Mouse (Mus musculus): Measurements from ENCODE around the gene Tmem150b. TPM values are rescaled to one million over a fixed set of nuclear protein-coding genes. Genes with fewer than 3 reads are reported as not detected.
A peak's percentile ranks its signal among the peaks of the same experiment; 100 is the strongest.

Gene Tmem150b
- polyA plus RNA-seq (2014; fragmentation: Nextera tagmentation; extraction: Ambion mirVana): 0.12 TPM in 1 of 2 replicates, not detected in the other

GRCm38 (mm10) chr7:4725169-4725568, at the start of gene Tmem150b:
TSS of gene Tmem150b (minus strand) at chr7:4725249.
- H3K9ac ChIP-seq (ENCODE audit: low read length): no peak within 1 kb of the TSS
- H3K27ac ChIP-seq (ENCODE audit: low read depth, low read length): no peak within 1 kb of the TSS
- no peaks in the 10 kb centered on the region for H3K27me3 ChIP-seq (replicated peaks; ENCODE audit: control insufficient read depth, insufficient read depth, low read length)
- WGBS: 85% methylated on average over 7 of the region's 7 CpGs
- no peaks in the 10 kb centered on the region for H3K4me1 ChIP-seq (ENCODE audit: control insufficient read depth, insufficient read depth, low read length)
- no peaks in the 10 kb centered on the region for H3K9me3 ChIP-seq (replicated peaks; ENCODE audit: control insufficient read depth, low read length)
- H3K4me3 ChIP-seq (ENCODE audit: low read depth, low read length): no peak within 1 kb of the TSS
- no peak within 1 kb of the TSS for H3K4me2 ChIP-seq (ENCODE audit: low read length)
- no peak for ATAC-seq
- H3K36me3 ChIP-seq (ENCODE audit: control insufficient read depth, insufficient read depth, low read length): no peaks in the 10 kb centered on the region
- DNase-seq (ENCODE audit: low spot score): no peak

- no peak for ATAC-seq
- 85% methylated on average over 3 of the region's 5 CpGs for WGBS
Measured at GRCm38 (mm10) chr7:4771202-4771601, 46.2 kb upstream of the Tmem150b start, which contains the start of gene Fam71e2. TSS of gene Fam71e2 (minus strand) at chr7:4771302.

GRCm38 (mm10) chr7:4764946-4765710, 40.1 kb upstream of the Tmem150b start:
- Histone ChIP-seq H3K4me1 (ENCODE audit: control insufficient read depth, insufficient read depth, low read length) (0 out of 2 replicates have a peak, but pooled peaks cover 3% of the 10 kb centered on the region), H3K4me3 (ENCODE audit: low read depth, low read length) (no peak overlapping the region), H3K9ac (ENCODE audit: low read length) (no peak overlapping the region; the same call in 1 of the 2 replicates), H3K4me2 (ENCODE audit: low read length) (no peak overlapping the region), H3K36me3 (ENCODE audit: control insufficient read depth, insufficient read depth, low read length) (no peaks in the 10 kb centered on the region), H3K27ac (ENCODE audit: low read depth, low read length) (no peak overlapping the region), H3K27me3 (replicated peaks; ENCODE audit: control insufficient read depth, insufficient read depth, low read length) (no peaks in the 10 kb centered on the region), H3K9me3 (replicated peaks; ENCODE audit: control insufficient read depth, low read length) (no peaks in the 10 kb centered on the region)
- ATAC-seq (no peak), DNase-seq (ENCODE audit: low spot score) (peak; percentile 56)
- 4% methylated on average over 4 of the region's 4 CpGs for WGBS

More at GRCm38 (mm10) chr7:4771202-4771601, 46.2 kb upstream of the Tmem150b start, which contains the start of gene Fam71e2:
- Histone ChIP-seq H3K27ac (ENCODE audit: low read depth, low read length) (no peak within 1 kb of the TSS), H3K9me3 (replicated peaks; ENCODE audit: control insufficient read depth, low read length) (no peaks in the 10 kb centered on the region), H3K27me3 (replicated peaks; ENCODE audit: control insufficient read depth, insufficient read depth, low read length) (peaks cover 9% of the 10 kb centered on the region), H3K9ac (ENCODE audit: low read length) (no peak within 1 kb of the TSS), H3K4me3 (ENCODE audit: low read depth, low read length) (no peak within 1 kb of the TSS), H3K4me1 (ENCODE audit: control insufficient read depth, insufficient read depth, low read length) (no peaks in the 10 kb centered on the region), H3K36me3 (ENCODE audit: control insufficient read depth, insufficient read depth, low read length) (no peaks in the 10 kb centered on the region), H3K4me2 (ENCODE audit: low read length) (no peak within 1 kb of the TSS)
- no peak for DNase-seq (ENCODE audit: low spot score)

GRCm38 (mm10) chr7:4759670-4760069, 34.6 kb upstream of the Tmem150b start:
- no peak for DNase-seq (ENCODE audit: low spot score)
- Histone ChIP-seq H3K4me2 (ENCODE audit: low read length) (no peak overlapping the region), H3K4me1 (ENCODE audit: control insufficient read depth, insufficient read depth, low read length) (no peaks in the 10 kb centered on the region), H3K9me3 (replicated peaks; ENCODE audit: control insufficient read depth, low read length) (no peaks in the 10 kb centered on the region), H3K4me3 (ENCODE audit: low read depth, low read length) (no peak overlapping the region), H3K36me3 (ENCODE audit: control insufficient read depth, insufficient read depth, low read length) (no peaks in the 10 kb centered on the region), H3K27ac (ENCODE audit: low read depth, low read length) (no peak overlapping the region), H3K9ac (ENCODE audit: low read length) (no peak overlapping the region), H3K27me3 (replicated peaks; ENCODE audit: control insufficient read depth, insufficient read depth, low read length) (no peaks in the 10 kb centered on the region)
- ATAC-seq: no peak
- whole genome bisulfite sequencing: 38% methylated on average over 1 of the region's 1 CpGs

- Histone ChIP-seq H3K4me2 (ENCODE audit: low read length) (peak within 1 kb of the TSS; percentile 39), H3K9ac (ENCODE audit: low read length) (no peak within 1 kb of the TSS), H3K4me1 (ENCODE audit: control insufficient read depth, insufficient read depth, low read length) (peaks cover 11% of the 10 kb centered on the region), H3K9me3 (replicated peaks; ENCODE audit: control insufficient read depth, low read length) (no peaks in the 10 kb centered on the region), H3K4me3 (ENCODE audit: low read depth, low read length) (peak within 1 kb of the TSS; percentile 11; the same call in 1 of the 2 replicates), H3K36me3 (ENCODE audit: control insufficient read depth, insufficient read depth, low read length) (no peaks in the 10 kb centered on the region; the same call in 1 of the 2 replicates), H3K27me3 (replicated peaks; ENCODE audit: control insufficient read depth, insufficient read depth, low read length) (no peaks in the 10 kb centered on the region), H3K27ac (ENCODE audit: low read depth, low read length) (no peak within 1 kb of the TSS)
- WGBS: 3% methylated on average over 24 of the region's 24 CpGs
- ATAC-seq (peak; percentile 94), DNase-seq (ENCODE audit: low spot score) (peak; percentile 90)
Measured at GRCm38 (mm10) chr7:4752821-4753570, 27.9 kb upstream of the Tmem150b start, which contains the start of gene Cox6b2. TSS of gene Cox6b2 (minus strand) at chr7:4753094.

- no peak overlapping the region for H3K27ac ChIP-seq (ENCODE audit: low read depth, low read length)
- H3K36me3 ChIP-seq (ENCODE audit: control insufficient read depth, insufficient read depth, low read length): peaks cover 1% of the 10 kb centered on the region
Measured at GRCm38 (mm10) chr7:4751971-4752820, 27.1 kb upstream of the Tmem150b start.

GRCm38 (mm10) chr7:4749169-4749568, 24.1 kb upstream of the Tmem150b start:
- Histone ChIP-seq H3K27me3 (replicated peaks; ENCODE audit: control insufficient read depth, insufficient read depth, low read length) (no peaks in the 10 kb centered on the region), H3K4me2 (ENCODE audit: low read length) (no peak overlapping the region), H3K4me1 (ENCODE audit: control insufficient read depth, insufficient read depth, low read length) (peaks cover 11% of the 10 kb centered on the region), H3K4me3 (ENCODE audit: low read depth, low read length) (no peak overlapping the region), H3K9ac (ENCODE audit: low read length) (no peak overlapping the region), H3K36me3 (ENCODE audit: control insufficient read depth, insufficient read depth, low read length) (peaks cover 28% of the 10 kb centered on the region), H3K27ac (ENCODE audit: low read depth, low read length) (no peak overlapping the region), H3K9me3 (replicated peaks; ENCODE audit: control insufficient read depth, low read length) (no peaks in the 10 kb centered on the region)
- DNase-seq (ENCODE audit: low spot score) (no peak), ATAC-seq (no peak)
- WGBS: 81% methylated on average over 2 of the region's 2 CpGs

More at GRCm38 (mm10) chr7:4751971-4752820, 27.1 kb upstream of the Tmem150b start:
- Histone ChIP-seq H3K4me2 (ENCODE audit: low read length) (peak overlapping the region; percentile 39), H3K4me3 (ENCODE audit: low read depth, low read length) (peak overlapping the region; percentile 11; the same call in 1 of the 2 replicates), H3K27me3 (replicated peaks; ENCODE audit: control insufficient read depth, insufficient read depth, low read length) (no peaks in the 10 kb centered on the region), H3K4me1 (ENCODE audit: control insufficient read depth, insufficient read depth, low read length) (peaks cover 11% of the 10 kb centered on the region), H3K9me3 (replicated peaks; ENCODE audit: control insufficient read depth, low read length) (no peaks in the 10 kb centered on the region), H3K9ac (ENCODE audit: low read length) (no peak overlapping the region)
- DNase-seq (ENCODE audit: low spot score) (peak; percentile 25), ATAC-seq (peak; percentile 64)
- WGBS: 1% methylated on average over 30 of the region's 30 CpGs

GRCm38 (mm10) chr7:4748321-4748720, 23.3 kb upstream of the Tmem150b start:
- peaks cover 28% of the 10 kb centered on the region for H3K36me3 ChIP-seq (ENCODE audit: control insufficient read depth, insufficient read depth, low read length)
- no peak overlapping the region for H3K9ac ChIP-seq (ENCODE audit: low read length)
- peaks cover 11% of the 10 kb centered on the region for H3K4me1 ChIP-seq (ENCODE audit: control insufficient read depth, insufficient read depth, low read length)
- WGBS: 83% methylated on average over 4 of the region's 4 CpGs
- H3K27me3 ChIP-seq (replicated peaks; ENCODE audit: control insufficient read depth, insufficient read depth, low read length): no peaks in the 10 kb centered on the region
- no peak for ATAC-seq
- no peak overlapping the region for H3K4me2 ChIP-seq (ENCODE audit: low read length)
- no peak overlapping the region for H3K27ac ChIP-seq (ENCODE audit: low read depth, low read length)
- H3K4me3 ChIP-seq (ENCODE audit: low read depth, low read length): no peak overlapping the region
- DNase-seq (ENCODE audit: low spot score): no peak
- no peaks in the 10 kb centered on the region for H3K9me3 ChIP-seq (replicated peaks; ENCODE audit: control insufficient read depth, low read length)
